ENCODE assay signal across 8 mouse cellular contexts in genomic region chr9:57552139-57552887, GRCm38 (mm10). TPM values are rescaled to one million over a fixed set of nuclear protein-coding genes. Genes with fewer than 3 reads are reported as not detected.
DNase-seq lines count a peak whose midpoint lies in the region; ATAC-seq and TF ChIP-seq lines count a peak whose summit lies in the region.

TSS of gene Mpi (minus strand) at chr9:57552763.

- TF ChIP-seq POLR2A in spleen, adult 2 months (IDR thresholded peaks at IDR 0.05; ENCODE audit: low read depth, low read length): no peak

- peak within 1 kb of the TSS; percentile 77 for H3K9ac ChIP-seq in limb, embryonic 13.5 days
- H3K9ac ChIP-seq in midbrain, embryonic 15.5 days: peak within 1 kb of the TSS; percentile 53
- H3K9ac ChIP-seq in stomach, embryonic 14.5 days (replicated peaks; ENCODE audit: low read depth, low read length): peak within 1 kb of the TSS; percentile 42

- H3K27ac ChIP-seq in spleen, adult 2 months (ENCODE audit: insufficient read depth, low read length): no peak within 1 kb of the TSS
- H3K27ac ChIP-seq in embryonic facial prominence, embryonic 10.5 days (replicated peaks): peak within 1 kb of the TSS; percentile 82
- no peak within 1 kb of the TSS for H3K27ac ChIP-seq in limb, embryonic 13.5 days
- peak within 1 kb of the TSS; percentile 34; the same call in 1 of the 2 replicates for H3K27ac ChIP-seq in midbrain, embryonic 15.5 days
- no peak within 1 kb of the TSS for H3K27ac ChIP-seq in stomach, embryonic 14.5 days (ENCODE audit: low read length)

- DNase-seq in spleen, adult 2 months (ENCODE audit: low read depth in 1 of 2, low spot score in 2 of 2): peak in 1 of 2 experiments; percentile 60
- no peak for DNase-seq in spleen, adult 12 weeks (ENCODE audit: low spot score)
- peak; percentile 77 for DNase-seq in embryonic facial prominence, embryonic 10.5 days (ENCODE audit: low spot score)
- DNase-seq in kidney, adult 11 months: peak; percentile 59

- H3K9me3 ChIP-seq in embryonic facial prominence, embryonic 10.5 days: no peaks in the 10 kb centered on the region
- no peaks in the 10 kb centered on the region for H3K9me3 ChIP-seq in limb, embryonic 13.5 days
- no peaks in the 10 kb centered on the region for H3K9me3 ChIP-seq in midbrain, embryonic 15.5 days
- H3K9me3 ChIP-seq in stomach, embryonic 14.5 days (ENCODE audit: control insufficient read depth, low read depth, low read length): no peaks in the 10 kb centered on the region

- H3K4me1 ChIP-seq in spleen, adult 2 months (ENCODE audit: control insufficient read depth, insufficient read depth, insufficient read length): peaks cover 3% of the 10 kb centered on the region; the same call in 1 of the 2 replicates
- peaks cover 16% of the 10 kb centered on the region for H3K4me1 ChIP-seq in embryonic facial prominence, embryonic 10.5 days
- H3K4me1 ChIP-seq in limb, embryonic 13.5 days: peaks cover 7% of the 10 kb centered on the region
- peaks cover 11% of the 10 kb centered on the region for H3K4me1 ChIP-seq in midbrain, embryonic 15.5 days
- peaks cover 6% of the 10 kb centered on the region; the same call in 1 of the 2 replicates for H3K4me1 ChIP-seq in stomach, embryonic 14.5 days (ENCODE audit: control insufficient read depth, insufficient read depth, low read length)

- no peaks in the 10 kb centered on the region for H3K27me3 ChIP-seq in spleen, adult 2 months (ENCODE audit: control insufficient read depth, insufficient read depth, low read length)
- H3K27me3 ChIP-seq in embryonic facial prominence, embryonic 10.5 days (replicated peaks; ENCODE audit: low read depth, poor library complexity, severe bottlenecking): no peaks in the 10 kb centered on the region
- H3K27me3 ChIP-seq in limb, embryonic 13.5 days: no peaks in the 10 kb centered on the region
- no peaks in the 10 kb centered on the region for H3K27me3 ChIP-seq in midbrain, embryonic 15.5 days (replicated peaks)
- no peaks in the 10 kb centered on the region for H3K27me3 ChIP-seq in stomach, embryonic 14.5 days (ENCODE audit: control insufficient read depth, insufficient read depth, low read length)

- H3K4me2 ChIP-seq in limb, embryonic 13.5 days (replicated peaks): peak within 1 kb of the TSS; percentile 78
- peak within 1 kb of the TSS; percentile 85 for H3K4me2 ChIP-seq in midbrain, embryonic 15.5 days
- H3K4me2 ChIP-seq in stomach, embryonic 14.5 days (replicated peaks; ENCODE audit: low read depth, low read length): peak within 1 kb of the TSS; percentile 77

- WGBS in spleen, adult 2 months: under 1% methylated on average over 28 of the region's 28 CpGs
- 1% methylated on average over 28 of the region's 28 CpGs for WGBS in embryonic facial prominence, embryonic 10.5 days
- WGBS in limb, embryonic 13.5 days: under 1% methylated on average over 28 of the region's 28 CpGs
- 1% methylated on average over 28 of the region's 28 CpGs for WGBS in midbrain, embryonic 15.5 days
- WGBS in stomach, embryonic 14.5 days: under 1% methylated on average over 28 of the region's 28 CpGs

- peak; percentile 54 for ATAC-seq in granulocyte monocyte progenitor cell, adult 5-6 weeks (replicated peaks; ENCODE audit: poor library complexity, severe bottlenecking)
- ATAC-seq in limb, embryonic 13.5 days (ENCODE audit: low FRiP score, low read depth): peak; percentile 48; the same call in 1 of the 2 replicates
- ATAC-seq in midbrain, embryonic 15.5 days (replicated peaks): peak; percentile 79
- ATAC-seq in stomach, embryonic 14.5 days (ENCODE audit: insufficient number of reproducible peaks, insufficient read depth, low FRiP score, low read depth): peak; percentile 54; the same call in 1 of the 2 replicates

- H3K36me3 ChIP-seq in spleen, adult 2 months (ENCODE audit: control insufficient read depth, insufficient read depth, low read length): peaks cover 2% of the 10 kb centered on the region; the same call in 1 of the 2 replicates
- H3K36me3 ChIP-seq in embryonic facial prominence, embryonic 10.5 days (replicated peaks): peaks cover 36% of the 10 kb centered on the region
- H3K36me3 ChIP-seq in limb, embryonic 13.5 days: peaks cover 33% of the 10 kb centered on the region
- H3K36me3 ChIP-seq in midbrain, embryonic 15.5 days (replicated peaks): peaks cover 5% of the 10 kb centered on the region; the same call in 1 of the 2 replicates
- H3K36me3 ChIP-seq in stomach, embryonic 14.5 days (ENCODE audit: control insufficient read depth, insufficient read depth, low read length): peaks cover 19% of the 10 kb centered on the region

- peak within 1 kb of the TSS; percentile 91 for H3K4me3 ChIP-seq in spleen, adult 2 months (ENCODE audit: extremely low read depth, insufficient read depth, insufficient read length)
- H3K4me3 ChIP-seq in embryonic facial prominence, embryonic 10.5 days: peak within 1 kb of the TSS; percentile 85
- peak within 1 kb of the TSS; percentile 68 for H3K4me3 ChIP-seq in limb, embryonic 13.5 days
- H3K4me3 ChIP-seq in midbrain, embryonic 15.5 days: peak within 1 kb of the TSS; percentile 64
- H3K4me3 ChIP-seq in stomach, embryonic 14.5 days (ENCODE audit: low read depth, low read length): peak within 1 kb of the TSS; percentile 74

- TF ChIP-seq CTCF in spleen, adult 2 months (IDR thresholded peaks at IDR 0.05; ENCODE audit: extremely low read depth, insufficient read depth, insufficient read length, insufficient replicate concordance): no peak

RNA-seq across cellular contexts. Expression of gene Mpi, which starts in this region (rescaled TPM):
- polyA plus RNA-seq in spleen, adult 2 months (2012; rRNA removed): 13.0 and 16.7 TPM in 2 replicates
- polyA plus RNA-seq in embryonic facial prominence, embryonic 10.5 days (2016; fragmentation: Nextera tagmentation; extraction: Ambion mirVana): 58.7 and 61.7 TPM in 2 replicates
- total RNA-seq in granulocyte monocyte progenitor cell, adult 5-6 weeks (2014; fragmentation: Nextera tagmentation): 10.8 and 23.1 TPM in 2 replicates
- total RNA-seq in granulocyte monocyte progenitor cell, adult 5-6 weeks (2017): 13.9 and 17.8 TPM in 2 replicates
- polyA plus RNA-seq in limb, embryonic 13.5 days (2015; fragmentation: Nextera tagmentation; extraction: Ambion mirVana): 56.3 and 58.8 TPM in 2 replicates
- 81.2 and 82.9 TPM in 2 replicates for polyA plus RNA-seq in midbrain, embryonic 15.5 days (2015; fragmentation: Nextera tagmentation; extraction: Ambion mirVana)
- 31.8 and 33.1 TPM in 2 replicates for polyA plus RNA-seq in stomach, embryonic 14.5 days (2014; fragmentation: Nextera tagmentation; extraction: Ambion mirVana)

Comparison
In these comparisons a context has a peak if more than half of its experiments do, and no peak if none do; other contexts are left out.
1. H3K27ac ChIP-seq: peak in embryonic facial prominence, embryonic 10.5 days (single experiment) and midbrain, embryonic 15.5 days (single experiment); none in spleen, adult 2 months (single experiment), limb, embryonic 13.5 days (single experiment) and stomach, embryonic 14.5 days (single experiment).
2. Peak in every context shown above with its lines, with median percentiles within 50 percentile points of each other: H3K4me3 ChIP-seq, ATAC-seq, H3K4me2 ChIP-seq and H3K9ac ChIP-seq.